Mouse (Mus musculus) retina, postnatal 1 day (tissue): ENCODE data around the gene Gm26558.

Experiments used
- DNase-seq: peaks from one replicate; pipeline ENCODE4 v3.0.0-alpha.2; 2012

The Gm26558 gene

DNA sequence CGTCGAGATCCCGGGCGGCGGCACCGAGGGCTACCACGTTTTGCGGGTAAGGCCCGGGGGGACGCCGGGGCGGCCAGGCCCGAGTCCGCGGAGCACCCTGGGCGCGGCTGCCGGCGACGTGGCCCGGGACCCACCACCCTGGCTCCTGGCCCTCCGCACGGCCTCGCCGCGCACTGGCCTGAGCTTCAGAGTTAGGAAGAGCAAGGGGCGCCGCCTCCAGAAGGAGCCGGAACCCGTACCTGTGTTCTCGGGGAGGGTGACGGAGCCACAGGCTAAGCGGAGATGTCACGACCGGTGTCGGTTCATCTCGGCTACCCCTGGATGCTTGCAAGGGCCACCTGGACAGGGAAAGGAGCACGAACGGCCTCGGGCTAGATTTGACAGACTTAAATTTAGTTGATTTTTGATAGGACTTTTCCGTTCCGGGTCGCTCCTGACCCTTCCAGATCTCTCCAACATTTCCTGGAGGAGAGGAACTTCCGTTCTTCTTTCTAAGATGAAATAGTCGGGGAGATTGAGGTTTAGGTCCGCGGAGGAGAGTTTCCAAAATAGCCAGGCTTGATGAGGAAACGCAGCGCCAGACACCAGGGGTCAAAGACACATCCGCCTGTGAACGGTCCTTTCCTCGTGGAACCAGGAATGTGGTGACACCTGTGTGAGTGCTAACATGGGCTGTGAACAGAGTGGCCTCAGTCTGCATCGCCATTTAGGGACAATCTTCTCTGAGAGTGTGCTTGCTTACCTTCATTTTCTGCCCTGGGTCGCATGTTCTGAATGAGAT is at the start of gene Gm26558:
TSS of gene Gm26558 (minus strand) at position 394 of the 781 bp plus-strand sequence.
- DNase-seq = no peak

DNA sequence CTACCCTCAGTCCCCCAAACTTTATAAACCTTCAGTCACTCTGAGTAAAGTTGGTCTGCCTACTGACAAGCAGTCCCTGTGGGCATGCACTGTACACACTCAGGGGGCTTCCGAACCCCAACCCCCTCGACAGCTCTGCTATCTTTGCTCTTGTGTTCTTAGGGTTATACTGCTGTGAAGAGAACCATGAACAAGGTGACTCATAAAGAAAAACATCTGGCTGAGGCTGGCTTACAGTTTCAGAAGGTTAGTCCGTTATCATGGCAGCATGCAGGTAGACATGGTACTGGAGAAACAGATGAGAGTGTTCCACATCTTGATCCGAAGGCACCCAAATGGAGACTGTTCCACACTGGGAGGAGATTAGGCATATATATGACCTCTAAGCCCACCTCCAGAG is 49.0 kb upstream of the Gm26558 start:
- DNase-seq = no peak

DNA sequence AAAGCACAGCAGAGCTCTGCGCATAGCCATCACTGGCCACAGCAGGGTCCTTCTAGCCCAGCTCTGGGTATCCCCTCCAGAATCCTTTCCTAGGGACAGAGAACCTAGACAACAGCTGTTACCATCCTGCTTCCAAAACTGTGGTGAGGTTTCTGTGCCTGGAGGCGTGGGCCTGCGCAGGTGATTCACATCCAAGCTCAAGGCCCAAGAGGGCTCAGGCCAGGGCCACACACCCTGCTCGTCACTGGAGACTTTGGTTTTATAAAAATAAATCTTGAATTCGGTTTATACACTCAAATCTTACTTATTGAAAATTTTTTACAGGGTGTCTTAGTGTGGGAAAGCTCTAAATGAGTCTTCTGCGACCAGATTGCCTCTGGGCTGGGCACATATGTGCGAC is 48.3 kb upstream of the Gm26558 start:
- DNase-seq = no peak

DNA sequence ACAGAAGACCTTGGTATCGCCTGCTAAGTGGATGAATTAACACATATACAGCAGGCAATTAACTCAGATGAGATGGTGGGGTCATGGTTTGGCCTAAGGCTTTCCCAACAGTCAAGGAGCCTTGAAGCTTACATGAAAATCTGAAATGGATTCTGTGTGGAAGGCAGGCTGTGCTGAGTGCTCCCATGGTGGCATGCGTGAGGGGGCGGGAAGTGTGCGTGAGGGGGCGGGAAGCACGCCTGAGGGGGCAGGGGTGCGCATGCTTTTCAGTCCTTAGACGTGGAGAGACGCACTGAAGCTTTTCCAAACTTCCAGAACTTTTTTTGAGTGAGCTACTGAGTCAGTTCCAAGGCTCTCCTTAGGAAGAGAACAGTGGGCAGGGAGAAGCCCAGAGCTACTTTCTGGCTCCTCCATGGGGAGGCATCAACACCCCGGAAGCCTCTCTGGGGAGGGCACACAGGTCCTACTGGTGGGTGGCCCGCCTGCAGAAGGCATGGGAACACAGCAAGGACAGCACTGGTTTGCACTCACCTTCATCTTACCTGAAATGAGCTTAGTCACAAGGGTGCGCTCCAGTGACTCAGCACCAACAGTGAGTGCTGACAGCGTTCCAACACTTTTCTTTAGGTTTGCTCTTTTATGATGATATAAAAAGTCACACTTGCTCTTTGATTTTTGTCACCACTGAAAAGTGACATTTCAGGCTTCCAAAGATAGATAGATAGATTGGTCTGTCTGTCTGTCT is 47.2 kb upstream of the Gm26558 start:
- DNase-seq = no peak

DNA sequence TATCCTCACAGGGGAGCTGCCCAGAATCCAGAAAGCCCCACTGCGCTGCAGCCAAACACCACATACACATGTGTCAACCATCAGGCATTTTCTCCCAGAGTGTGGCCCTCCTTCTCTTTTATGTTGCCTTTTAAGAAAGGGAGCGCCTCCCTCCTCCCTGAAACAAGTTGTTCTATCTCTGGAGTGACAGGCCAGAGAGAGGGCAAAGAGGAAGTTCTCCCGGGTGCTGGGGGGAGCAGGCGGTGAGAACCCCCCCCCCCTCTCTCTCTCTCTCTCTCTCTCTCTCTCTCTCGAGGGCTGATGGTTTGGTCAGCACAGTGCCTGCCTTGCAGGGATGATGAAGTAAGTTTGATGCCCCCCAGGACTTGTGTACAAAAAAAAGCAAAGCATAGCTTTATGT is 40.5 kb upstream of the Gm26558 start:
- DNase-seq = no peak

DNA sequence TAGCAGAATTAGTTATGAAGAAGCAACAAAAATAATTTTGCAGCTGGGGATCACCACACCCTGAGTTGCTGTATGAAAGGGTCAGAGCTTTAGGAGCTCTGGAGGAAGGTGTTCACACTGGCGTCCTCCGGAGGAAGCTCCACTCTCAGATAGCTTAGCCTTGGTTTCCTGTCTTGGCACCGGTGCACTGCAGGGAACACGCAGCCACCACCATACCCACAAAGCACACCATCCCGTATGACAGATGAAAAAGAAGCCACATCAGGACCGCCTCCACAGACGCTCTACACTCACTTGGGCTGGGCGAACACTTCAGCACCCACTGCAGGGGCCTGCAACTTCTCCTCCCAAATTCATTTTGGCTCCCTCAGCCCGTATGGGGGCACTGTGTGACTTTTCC is 39.7 kb upstream of the Gm26558 start:
- no peak for DNase-seq

DNA sequence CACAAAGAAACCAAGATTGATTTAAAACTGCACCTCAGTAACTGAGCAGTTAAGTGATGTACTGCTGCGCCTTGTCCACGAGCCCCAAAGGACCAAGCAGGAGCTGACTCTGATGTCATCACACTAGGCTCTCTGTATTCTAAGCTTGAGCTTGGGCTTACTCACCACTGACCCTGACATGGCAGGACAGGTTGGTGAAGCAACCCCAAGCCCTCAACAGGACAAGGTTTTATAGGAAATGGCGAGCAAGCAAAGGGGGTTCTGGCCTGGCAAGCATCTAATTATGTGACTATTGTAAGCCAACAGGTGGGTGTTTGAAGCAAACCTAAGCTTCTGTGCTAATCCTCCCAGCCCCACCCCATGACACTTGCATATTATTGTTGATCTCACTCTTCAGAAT is 38.9 kb upstream of the Gm26558 start:
- DNase-seq = no peak

DNA sequence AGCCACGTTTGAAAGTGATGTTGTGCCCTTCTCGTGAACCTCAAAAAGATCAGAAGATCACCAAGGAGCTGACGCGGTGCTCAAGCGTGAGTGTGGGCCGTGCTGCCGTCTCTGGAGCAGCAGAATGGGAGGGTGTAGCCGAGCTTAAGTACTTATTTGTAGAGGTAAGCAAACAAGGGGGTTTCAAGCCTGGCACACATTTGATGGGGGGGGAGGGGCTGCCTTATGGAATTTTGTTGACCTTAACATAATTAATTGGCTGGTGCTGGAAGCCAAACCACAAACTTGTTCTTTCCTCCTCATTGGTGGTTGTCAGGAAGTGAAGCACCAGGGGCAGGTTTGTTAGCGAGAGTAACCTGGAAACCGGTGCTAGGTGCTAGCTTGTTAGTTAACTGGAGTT is 33.8 kb upstream of the Gm26558 start:
- DNase-seq = no peak

DNA sequence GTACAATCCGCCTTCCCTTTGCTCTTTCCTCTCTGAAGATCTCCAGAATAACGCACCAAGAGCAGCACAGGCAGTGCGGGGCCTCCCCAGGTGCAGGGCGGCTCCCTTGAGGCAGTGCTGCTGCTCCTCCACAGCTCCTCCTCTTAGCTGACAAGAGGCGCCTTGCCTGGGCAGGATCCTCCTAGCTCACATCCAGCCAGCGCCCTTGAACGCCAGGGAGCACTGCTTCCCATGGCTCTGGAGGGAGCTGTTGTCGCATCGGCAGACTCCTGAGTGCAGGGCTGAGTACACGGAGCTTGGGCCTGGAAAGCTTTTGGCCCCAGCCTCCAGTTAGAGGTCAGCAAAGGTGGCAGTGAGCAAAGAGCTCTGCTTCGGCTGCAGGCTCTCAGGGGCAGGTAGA is 28.3 kb upstream of the Gm26558 start:
- no peak for DNase-seq

DNA sequence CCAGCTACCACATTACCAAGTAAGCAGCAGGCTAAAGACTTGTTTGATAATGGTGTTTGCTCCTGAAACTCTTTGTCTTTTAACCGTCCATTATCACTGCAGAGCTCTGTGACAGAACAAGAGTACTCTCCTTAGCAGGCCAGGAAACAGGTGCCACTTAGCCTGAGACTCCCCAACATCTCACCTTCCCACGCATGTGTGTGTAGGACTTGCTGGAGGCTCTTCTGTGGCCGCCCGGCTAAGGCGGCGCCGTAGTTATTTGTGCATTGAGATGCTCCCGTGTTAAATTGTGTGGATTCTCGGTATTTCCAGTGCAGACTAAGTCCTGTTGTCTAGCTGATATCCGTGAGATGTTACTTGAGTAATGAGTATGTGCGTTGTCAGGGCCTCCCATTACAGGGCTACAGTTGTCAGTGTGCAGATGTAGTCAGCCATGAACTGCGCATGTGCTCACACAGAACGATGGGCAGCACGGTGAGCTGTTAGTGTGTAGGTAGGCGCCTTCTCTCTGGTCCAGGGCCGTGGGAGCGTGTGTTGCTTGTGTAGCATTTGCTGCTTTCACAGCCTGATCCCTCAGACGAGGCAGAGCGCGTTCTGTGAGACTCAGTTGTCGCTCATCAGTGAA is 26.7 kb upstream of the Gm26558 start:
- DNase-seq = no peak

DNA sequence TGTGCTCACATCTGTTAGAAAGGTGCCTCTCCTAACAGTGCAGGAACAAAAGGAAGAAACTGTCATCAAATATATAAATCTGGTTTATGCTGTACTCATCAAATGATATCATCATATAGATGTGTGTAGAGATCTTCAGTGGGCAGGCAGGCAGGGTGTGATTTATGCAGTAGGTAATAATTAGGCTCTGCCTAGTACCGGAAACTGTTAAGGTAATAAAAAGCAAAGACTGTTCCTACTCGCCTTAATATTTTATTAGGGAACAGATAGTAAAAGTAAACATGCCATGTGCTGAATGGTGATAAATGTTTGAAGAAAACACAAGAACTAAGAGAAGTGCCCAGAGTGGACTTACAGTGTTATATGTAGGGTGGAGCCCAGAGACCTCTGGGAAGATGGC is 20.4 kb upstream of the Gm26558 start:
- DNase-seq = no peak

DNA sequence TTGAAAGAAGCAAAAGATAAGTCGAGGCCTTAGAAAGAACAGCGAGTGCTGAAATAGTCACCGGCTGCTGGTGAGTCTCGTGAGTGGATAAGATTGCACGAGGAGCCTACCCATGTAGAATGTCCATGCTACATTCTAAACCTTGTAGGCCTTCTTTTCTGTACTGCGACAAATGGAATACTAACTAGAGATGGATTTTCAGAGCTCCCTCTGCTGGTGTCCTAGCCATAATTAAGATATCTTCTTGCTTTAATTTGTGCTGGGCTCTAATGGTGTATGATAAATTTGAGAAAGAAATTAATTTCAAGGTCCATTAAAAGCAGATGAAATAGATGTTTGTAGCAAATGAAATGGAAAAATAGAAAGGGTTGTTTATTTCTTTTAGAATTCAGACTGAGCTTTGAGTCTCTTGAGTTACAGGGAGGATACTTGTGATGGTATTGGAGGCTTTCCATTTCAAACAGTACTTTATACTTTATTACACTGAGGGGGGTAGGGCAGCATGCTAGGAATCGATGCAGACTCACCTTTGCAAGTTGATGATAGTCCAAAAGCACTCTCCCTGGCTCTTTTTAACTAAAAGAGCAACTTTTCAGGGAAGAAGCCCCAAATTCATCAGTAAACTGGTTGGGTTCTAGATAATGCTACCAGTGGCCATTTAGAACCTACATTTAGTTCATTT is 11.7 kb upstream of the Gm26558 start:
- peak; percentile 36 for DNase-seq

DNA sequence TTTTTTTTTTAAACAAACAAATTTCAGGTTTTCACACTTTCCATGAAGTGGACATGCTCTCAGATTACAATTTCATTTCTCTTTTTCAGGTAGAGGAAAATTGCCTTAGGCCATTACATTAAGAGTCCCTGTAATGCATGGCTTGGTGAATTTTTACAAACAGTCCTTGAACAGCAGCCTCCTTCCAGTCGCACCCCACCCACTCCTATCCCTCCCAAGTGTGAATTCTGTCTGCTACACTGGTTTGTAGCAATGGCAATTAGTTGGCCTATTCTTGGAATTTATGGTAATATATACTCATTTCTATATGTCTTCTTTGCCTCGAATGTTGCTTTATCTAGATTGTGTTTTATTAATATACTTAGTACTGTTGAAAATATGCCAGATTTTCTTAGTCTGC is 10.6 kb upstream of the Gm26558 start:
- DNase-seq = no peak

DNA sequence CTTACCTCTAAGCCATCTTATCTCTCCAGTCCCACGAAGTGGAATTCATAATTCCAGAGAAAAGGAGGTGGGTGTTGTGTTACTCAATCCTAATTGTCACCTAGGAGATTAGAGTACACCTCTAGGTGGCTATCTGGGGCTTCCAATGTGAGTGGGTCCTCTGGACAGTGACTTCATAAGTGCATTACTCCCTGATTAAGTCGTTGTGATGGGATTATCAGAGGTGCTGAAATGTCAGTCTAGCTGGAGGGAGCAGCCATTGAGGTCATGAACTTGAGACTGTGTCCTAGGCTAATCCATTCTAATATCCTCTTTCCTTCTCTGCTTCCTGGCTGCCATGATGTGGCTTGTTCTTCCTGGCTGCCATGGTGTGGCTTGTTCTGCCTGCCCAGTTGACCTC is 8.0 kb upstream of the Gm26558 start:
- peak; percentile 76 for DNase-seq

DNA sequence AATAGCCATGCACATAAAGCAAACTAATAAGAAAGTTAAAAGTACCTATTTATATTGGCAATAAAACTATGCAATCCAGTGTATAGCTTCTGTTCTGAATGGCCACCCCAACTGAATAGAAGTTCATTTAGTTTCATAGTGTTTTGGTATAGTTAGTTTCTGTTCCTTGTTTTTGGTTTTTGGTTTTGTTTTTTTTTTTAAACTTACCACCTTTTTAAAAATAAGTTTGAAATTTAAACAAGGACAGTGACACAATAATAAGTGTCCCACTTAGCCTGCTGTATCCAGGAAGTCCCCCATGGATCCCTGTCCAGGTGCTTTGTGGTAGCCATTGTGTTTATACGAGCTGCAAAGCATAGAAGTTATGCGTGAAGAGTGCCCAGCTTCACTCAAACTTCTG is 7.3 kb upstream of the Gm26558 start:
- no peak for DNase-seq

DNA sequence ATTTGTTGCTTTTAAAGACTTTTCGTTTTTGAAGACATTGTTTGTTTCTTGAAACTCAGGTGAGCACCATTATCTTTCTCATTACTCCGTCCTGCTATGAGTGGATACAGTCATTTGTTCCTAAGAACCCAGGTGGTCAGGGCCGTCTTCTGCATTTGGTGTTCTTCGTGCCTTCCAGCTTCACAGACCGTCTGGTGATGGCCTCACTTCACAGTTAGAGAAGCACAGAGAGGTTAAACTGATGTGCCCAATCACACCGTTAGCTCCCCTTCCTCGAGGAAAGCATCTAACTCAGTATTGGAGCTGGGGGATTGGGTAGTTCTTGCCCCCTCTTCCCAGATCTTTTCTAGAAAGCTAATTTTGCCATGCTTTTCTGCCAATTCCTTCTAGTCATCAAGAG is 5.1 kb upstream of the Gm26558 start:
- DNase-seq = no peak

DNA sequence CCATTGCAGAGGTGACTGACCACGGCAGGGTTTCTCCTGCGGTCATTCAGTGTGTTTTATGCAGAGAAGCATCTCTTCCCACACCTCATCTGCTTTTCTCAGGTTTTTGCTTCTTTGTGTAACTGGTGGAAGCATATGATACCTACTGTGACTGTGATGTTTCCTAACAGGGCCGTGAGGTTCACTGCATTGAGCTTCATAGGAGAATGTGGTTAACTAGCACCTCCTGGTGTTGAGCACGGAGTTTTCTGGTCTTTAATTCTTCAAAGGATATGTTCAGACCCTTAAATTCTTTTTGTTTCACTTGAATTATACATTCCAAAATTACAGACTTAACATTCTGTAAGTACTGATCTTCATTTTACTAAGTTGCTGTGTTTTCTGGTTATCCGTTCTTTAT is 1.9 kb upstream of the Gm26558 start:
- DNase-seq = peak; percentile 18

DNA sequence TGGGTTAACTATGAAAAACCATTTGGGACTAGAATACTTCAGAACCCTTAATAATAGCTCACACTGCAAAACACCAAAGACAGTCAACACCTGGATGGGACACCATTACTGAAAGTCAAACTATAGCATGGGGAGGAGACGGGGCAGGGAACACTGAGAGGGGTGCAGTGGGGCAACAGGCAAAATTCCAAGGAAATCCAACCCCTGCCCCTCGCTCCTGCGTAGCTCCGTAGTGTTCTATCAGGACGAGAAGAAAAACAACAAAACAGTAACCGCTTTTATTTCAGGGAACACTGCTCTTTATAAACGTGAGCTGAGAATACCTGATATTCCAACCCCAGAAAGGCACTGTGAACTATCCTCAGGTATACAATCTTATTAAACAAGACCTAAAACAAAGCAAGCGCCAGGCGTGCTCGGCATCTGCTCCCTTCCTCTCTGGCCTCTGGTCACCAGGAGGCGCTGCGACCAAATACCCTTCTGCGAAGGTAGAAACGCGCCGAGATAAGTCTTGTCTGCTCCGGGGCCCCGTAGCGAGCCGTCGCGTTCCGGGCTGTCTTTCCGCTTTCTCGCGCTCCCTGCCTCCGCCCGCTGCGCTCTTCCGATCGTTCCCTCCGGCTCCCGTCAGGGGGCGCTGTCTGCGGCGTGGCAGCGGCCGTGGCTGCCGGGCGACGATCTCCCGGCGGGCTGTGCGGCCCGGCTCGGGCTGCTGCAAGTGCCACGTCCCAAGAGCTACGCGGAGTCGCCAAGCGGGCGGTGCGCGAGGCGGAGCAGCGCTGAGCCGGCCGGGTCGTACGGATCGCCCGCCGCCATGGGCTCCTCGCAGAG is 807 bp downstream of the Gm26558 start, which contains the start of gene Gorasp2:
TSS of gene Gorasp2 (plus strand) at position 690 of the 828 bp plus-strand sequence.
- peak; percentile 98 for DNase-seq

DNA sequence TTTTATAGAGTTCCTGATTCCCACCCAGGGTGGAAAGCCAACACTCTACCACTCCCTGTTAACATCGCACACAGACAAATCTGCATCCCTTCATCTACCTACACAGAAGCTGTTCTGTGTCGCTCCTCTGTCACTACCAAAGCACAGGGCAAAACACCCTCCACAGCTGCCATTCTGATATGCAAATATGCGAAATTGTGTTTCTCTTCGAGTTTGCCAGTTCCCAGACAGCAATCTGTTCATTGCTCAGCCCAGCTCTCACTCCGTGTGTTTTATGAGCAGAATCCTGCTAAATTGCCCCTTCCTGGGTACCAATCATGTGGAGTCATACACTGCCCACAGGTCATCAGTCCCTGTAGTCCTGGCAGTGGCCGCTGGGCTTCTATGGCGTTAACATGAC is 4.8 kb downstream of the Gm26558 start:
- no peak for DNase-seq

DNA sequence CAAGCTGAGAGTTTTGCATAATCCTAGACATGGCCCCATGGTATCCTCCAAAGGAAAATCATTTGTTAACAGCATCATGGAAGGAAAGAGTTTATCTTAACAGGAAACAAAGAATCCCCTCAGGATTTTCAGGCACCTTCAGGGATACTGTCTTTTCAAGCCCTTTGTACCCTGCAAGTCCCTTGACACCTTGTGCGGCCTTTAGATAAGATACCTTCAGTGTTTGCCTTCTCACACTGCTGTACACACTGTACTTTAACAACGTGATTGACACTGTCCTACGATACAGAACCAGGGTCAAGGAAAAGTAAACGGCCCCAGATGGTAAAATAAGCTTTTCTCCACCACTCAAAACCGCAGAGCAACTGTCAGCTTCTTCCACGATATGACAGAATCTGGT is 10.1 kb downstream of the Gm26558 start:
- no peak for DNase-seq

DNA sequence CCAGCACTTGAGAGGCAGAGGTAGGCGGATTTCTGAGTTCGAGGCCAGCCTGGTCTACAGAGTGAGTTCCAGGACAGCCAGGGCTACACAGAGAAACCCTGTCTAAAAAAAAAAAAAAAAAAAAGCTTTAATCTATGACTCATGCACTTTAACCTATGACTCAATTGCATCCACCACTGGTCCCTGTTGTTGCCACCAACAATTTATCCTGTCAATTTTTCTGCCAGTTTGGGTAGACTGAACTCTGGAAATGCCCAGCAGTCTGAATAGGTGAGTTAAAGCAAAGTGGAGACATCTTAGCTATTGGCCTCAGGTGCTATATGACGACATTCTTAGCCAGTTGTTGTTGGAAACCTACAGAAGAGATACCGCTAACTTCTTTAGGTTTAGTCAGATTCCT is 12.4 kb downstream of the Gm26558 start:
- no peak for DNase-seq

DNA sequence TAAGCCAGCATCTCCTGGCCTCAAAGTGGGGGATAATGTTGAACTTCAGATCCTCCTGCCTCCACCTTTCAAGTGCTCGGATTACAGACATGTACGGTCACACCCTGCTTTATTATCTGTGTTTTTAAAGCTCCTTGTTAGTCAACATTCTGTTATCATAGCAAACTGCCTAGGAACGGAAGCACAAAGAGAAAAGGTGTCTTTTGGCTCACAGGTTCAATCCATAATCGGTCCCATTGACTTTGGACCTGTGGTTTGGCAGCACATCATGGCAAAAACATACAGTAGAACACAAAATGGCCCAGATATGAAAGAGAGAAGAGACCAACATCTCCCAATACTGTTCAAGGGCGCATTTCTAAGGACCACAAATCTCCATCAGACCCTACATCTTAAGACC is 13.6 kb downstream of the Gm26558 start:
- DNase-seq = no peak

DNA sequence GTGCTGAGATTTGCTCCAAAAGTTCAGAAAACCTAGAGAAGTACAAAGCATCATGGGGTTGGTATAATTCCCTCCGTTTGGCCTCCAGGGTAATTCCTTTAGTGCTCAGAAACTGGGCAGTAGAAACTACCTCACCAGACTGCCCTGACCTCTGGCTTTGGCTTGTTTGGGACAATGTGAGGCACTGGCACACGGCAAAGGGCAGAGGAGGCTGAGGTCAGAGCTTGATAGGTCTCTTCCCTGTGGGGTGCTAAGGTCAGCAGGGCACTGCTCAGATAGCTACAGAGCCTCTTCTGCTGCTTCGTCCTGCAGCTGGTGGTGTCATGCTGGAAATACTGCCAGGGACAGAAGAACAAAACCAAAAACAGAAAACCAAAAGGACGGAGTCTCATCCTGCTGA is 14.2 kb downstream of the Gm26558 start:
- DNase-seq = no peak
